Mouse (Mus musculus): ENCODE measurements around the gene Tbcd.
"Not testable (repeated sequence)": the region's sequence is repeated elsewhere in the genome, so short reads cannot be mapped to it uniquely, and the experiment has no call there.

Gene Tbcd

GRCm38 (mm10) chr11:121651983-121652382 lies 200.2 kb downstream of the Tbcd start:
- in situ Hi-C loops (cut with MboI, MseI), result loop anchor here (5.0 to 10.0 kb wide), 2 partner anchors 155 to 1847 kb away; no protein-coding TSS in a partner anchor

- in situ Hi-C loops (cut with MboI, MseI), result loop anchor here (5.0 to 10.0 kb wide), 2 partner anchors 155 to 1848 kb away; no protein-coding TSS in a partner anchor
Observed at GRCm38 (mm10) chr11:121652547-121653305, 201.0 kb downstream of the Tbcd start.

- in situ Hi-C loops (cut with MboI, MseI), result loop anchor here (5.0 to 10.0 kb wide), 2 partner anchors 154 to 1849 kb away; no protein-coding TSS in a partner anchor
Observed at GRCm38 (mm10) chr11:121653631-121654030, 201.9 kb downstream of the Tbcd start.

- in situ Hi-C loops (cut with MboI, MseI), result loop anchor here (5.0 to 10.0 kb wide), 2 partner anchors 153 to 1850 kb away; no protein-coding TSS in a partner anchor
Observed at GRCm38 (mm10) chr11:121654406-121654945, 202.7 kb downstream of the Tbcd start.

- in situ Hi-C loops (cut with MboI, MseI), result loop anchor here in 1 of 2 experiments (10.0 kb wide), 1 partner anchor 1850 kb away; no protein-coding TSS in a partner anchor
Observed at GRCm38 (mm10) chr11:121655166-121655806, 203.5 kb downstream of the Tbcd start.

- in situ Hi-C loops (cut with MboI, MseI), result loop anchor here in 1 of 2 experiments (10.0 kb wide), 1 partner anchor 1851 kb away; no protein-coding TSS in a partner anchor
Observed at GRCm38 (mm10) chr11:121655807-121656511, 204.2 kb downstream of the Tbcd start.

GRCm38 (mm10) chr11:121658151-121658550 lies 206.4 kb downstream of the Tbcd start:
- in situ Hi-C loops (cut with MboI, MseI), result loop anchor here in 1 of 2 experiments (10.0 kb wide), 1 partner anchor 1853 kb away; no protein-coding TSS in a partner anchor

- in situ Hi-C loops (cut with MboI, MseI), result not testable (repeated sequence)
Observed at GRCm38 (mm10) chr11:121660604-121661003, 208.9 kb downstream of the Tbcd start.

GRCm38 (mm10) chr11:121661116-121661515 lies 209.4 kb downstream of the Tbcd start:
- in situ Hi-C loops (cut with MboI, MseI), result no loop called here

Data from T-helper 17 cell (primary cell).